Mouse (Mus musculus): Measurements from ENCODE around the gene Ecsit. TPM values are rescaled to one million over a fixed set of nuclear protein-coding genes. Genes with fewer than 3 reads are reported as not detected.
A peak's percentile ranks its signal among the peaks of the same experiment; 100 is the strongest.

Ecsit gene
- total RNA-seq, 2 experiments from 2014 or later: 49.8 to 51.3 TPM

- DNase-seq (ENCODE audit: low spot score in 2 of 2): no peak
These were observed 33.9 kb downstream of the Ecsit start for GRCm38 (mm10) chr9:22051161-22051957.

GRCm38 (mm10) chr9:22050351-22050889, 34.8 kb downstream of the Ecsit start:
- peak; percentile 60 to 68 for DNase-seq (ENCODE audit: low spot score in 2 of 2)

GRCm38 (mm10) chr9:22049721-22050270, 35.4 kb downstream of the Ecsit start:
- DNase-seq (ENCODE audit: low spot score in 2 of 2): no peak

GRCm38 (mm10) chr9:22049315-22049714, 35.9 kb downstream of the Ecsit start:
- DNase-seq (ENCODE audit: low spot score in 2 of 2): no peak

GRCm38 (mm10) chr9:22047329-22047728, 37.9 kb downstream of the Ecsit start:
- DNase-seq (ENCODE audit: low spot score in 2 of 2): no peak

- DNase-seq (ENCODE audit: low spot score in 2 of 2): no peak
These were observed 43.4 kb downstream of the Ecsit start for GRCm38 (mm10) chr9:22041832-22042231.

- no peak for DNase-seq (ENCODE audit: low spot score in 2 of 2)
These were observed 47.4 kb downstream of the Ecsit start for GRCm38 (mm10) chr9:22037826-22038225.

- DNase-seq (ENCODE audit: low spot score in 2 of 2): no peak
These were observed 49.8 kb downstream of the Ecsit start for GRCm38 (mm10) chr9:22035300-22036044.

- DNase-seq (ENCODE audit: low spot score in 2 of 2): no peak
These were observed 54.9 kb downstream of the Ecsit start for GRCm38 (mm10) chr9:22030386-22030785.

GRCm38 (mm10) chr9:22028467-22028866, 56.8 kb downstream of the Ecsit start:
- no peak for DNase-seq (ENCODE audit: low spot score in 2 of 2)

- peak in 1 of 2 experiments; percentile 55 for DNase-seq (ENCODE audit: low spot score in 2 of 2)
These were observed 60.6 kb downstream of the Ecsit start for GRCm38 (mm10) chr9:22024592-22024991.

Small RNA genes lying within 50 kb of the gene (microRNA-seq; reads per million reads assigned to microRNA genes)
- 0 to 0.59 reads per million in 2 experiments for gene Mir7084

Other genes starting within 250 kb of the Ecsit start
- not detected for gene Angptl8, start 249.9 kb downstream of the Ecsit start, total RNA-seq (2021)
- gene Dock6, start 232.8 kb downstream of the Ecsit start, total RNA-seq (2021): 10 to 100 TPM; 11.3 to 13.1 TPM
- gene Rab3d, start 167.2 kb downstream of the Ecsit start, total RNA-seq (2021): 10 to 100 TPM; 17.7 to 19.3 TPM
- gene Ccdc159, start 158.0 kb downstream of the Ecsit start, total RNA-seq (2021): 10 to 100 TPM; 16.3 to 16.5 TPM
- 10 to 100 TPM; 40.2 to 42.2 TPM for gene Tmem205, start 157.9 kb downstream of the Ecsit start, total RNA-seq (2021)
- 100 to 1,000 TPM; 273 to 278 TPM for gene Plppr2, start 148.4 kb downstream of the Ecsit start, total RNA-seq (2021)
- 10 to 100 TPM; 13.3 to 13.7 TPM for gene Swsap1, start 129.7 kb downstream of the Ecsit start, total RNA-seq (2021)
- 1 to 10 TPM; 9.0 to 9.1 TPM for gene Epor, start 121.9 kb downstream of the Ecsit start, total RNA-seq (2021)
- gene Rgl3, start 96.0 kb downstream of the Ecsit start, total RNA-seq (2021): 1 to 10 TPM; 2.2 to 2.6 TPM
- gene Ccdc151, start 82.8 kb downstream of the Ecsit start, total RNA-seq (2021): 1 to 10 TPM; 8.6 to 8.9 TPM
- 100 to 1,000 TPM; 106 to 115 TPM for gene Prkcsh, start 82.6 kb downstream of the Ecsit start, total RNA-seq (2021)
- 100 to 1,000 TPM; 168 to 172 TPM for gene Elavl3, start 33.4 kb downstream of the Ecsit start, total RNA-seq (2021)
- gene Gm49318, start 14.2 kb downstream of the Ecsit start, total RNA-seq (2021): 1 to 10 TPM; 2.0 to 4.4 TPM
- gene Zfp653, start 14.1 kb downstream of the Ecsit start, total RNA-seq (2021): 10 to 100 TPM; 20.8 to 21.7 TPM
- under 1 TPM in 1 of 2 experiments, not detected in 1; 0.53 TPM for gene Cnn1, start 13.8 kb upstream of the Ecsit start, total RNA-seq (2021)
- 10 to 100 TPM; 56.4 to 58.4 TPM for gene Elof1, start 31.7 kb upstream of the Ecsit start, total RNA-seq (2021)
- gene Acp5, start 50.3 kb upstream of the Ecsit start, total RNA-seq (2021): under 1 TPM; 0.41 to 0.84 TPM
- gene Pigyl, start 71.4 kb upstream of the Ecsit start, total RNA-seq (2021): 10 to 100 TPM; 45.4 to 48.3 TPM
- not detected for gene Zfp872, start 102.7 kb upstream of the Ecsit start, total RNA-seq (2021)
- 10 to 100 TPM; 24.9 to 25.5 TPM for gene Zfp809, start 140.3 kb upstream of the Ecsit start, total RNA-seq (2021)
- 1 to 10 TPM; 5.1 to 5.5 TPM for gene Zfp599, start 174.5 kb upstream of the Ecsit start, total RNA-seq (2021)
- gene Zfp810, start 222.2 kb upstream of the Ecsit start, total RNA-seq (2021): 10 to 100 TPM; 14.5 TPM

Data from layer of hippocampus, adult 18-20 months (tissue).